Mouse (Mus musculus): Measurements from ENCODE around the gene Ropn1l. TPM values are rescaled to one million over a fixed set of nuclear protein-coding genes. Genes with fewer than 3 reads are reported as not detected.
A peak's percentile ranks its signal among the peaks of the same experiment; 100 is the strongest.

The Ropn1l gene
- polyA plus RNA-seq, 1 experiment = 10.3 TPM

GRCm38 (mm10) chr15:31487407-31487806, 33.9 kb upstream of the Ropn1l start:
- Histone ChIP-seq H3K27me3 (ENCODE audit: control insufficient read depth, insufficient read depth, insufficient read length) (no peaks in the 10 kb centered on the region), H3K36me3 (ENCODE audit: control insufficient read depth, insufficient read depth) (peaks cover 74% of the 10 kb centered on the region), H3ac (ENCODE audit: control insufficient read depth, insufficient read length) (no peak overlapping the region), H3K79me2 (ENCODE audit: control insufficient read depth, insufficient read depth) (no peaks in the 10 kb centered on the region), H3K4me3 (no peak overlapping the region), H3K4me2 (ENCODE audit: low read depth) (no peak overlapping the region)
- TF ChIP-seq USF1 (IDR thresholded peaks at IDR 0.05; ENCODE audit: low read depth) (no peak), CEBPB (IDR thresholded peaks at IDR 0.05; ENCODE audit: insufficient read depth, poor library complexity, severe bottlenecking) (no peak), E2F4 (IDR thresholded peaks at IDR 0.05; ENCODE audit: insufficient read depth) (no peak), MYOG (IDR thresholded peaks at IDR 0.05; ENCODE audit: control insufficient read depth in 1 of 3, insufficient read depth in 1 of 3, insufficient read length in 2 of 3, low read depth in 2 of 3) (no peak), SRF (IDR thresholded peaks at IDR 0.05; ENCODE audit: control insufficient read depth, insufficient read length, low read depth) (no peak)

- Histone ChIP-seq H3K27me3 (ENCODE audit: control insufficient read depth, insufficient read depth, insufficient read length) (no peaks in the 10 kb centered on the region), H3K36me3 (ENCODE audit: control insufficient read depth, insufficient read depth) (peaks cover 62% of the 10 kb centered on the region), H3K79me2 (ENCODE audit: control insufficient read depth, insufficient read depth) (no peaks in the 10 kb centered on the region), H3K4me3 (no peak overlapping the region), H3K4me2 (ENCODE audit: low read depth) (no peak overlapping the region), H3ac (ENCODE audit: control insufficient read depth, insufficient read length) (no peak overlapping the region)
- TF ChIP-seq SRF (IDR thresholded peaks at IDR 0.05; ENCODE audit: control insufficient read depth, insufficient read length, low read depth) (no peak), POLR2A (IDR thresholded peaks at IDR 0.05; ENCODE audit: insufficient read length, low read depth) (no peak)
Observed at GRCm38 (mm10) chr15:31476678-31477077, 23.1 kb upstream of the Ropn1l start.

- H3K79me2 ChIP-seq (ENCODE audit: control insufficient read depth, insufficient read depth) = no peaks in the 10 kb centered on the region
- no peak overlapping the region for H3K4me3 ChIP-seq
- H3K36me3 ChIP-seq (ENCODE audit: control insufficient read depth, insufficient read depth) = peaks cover 39% of the 10 kb centered on the region
- no peaks in the 10 kb centered on the region for H3K27me3 ChIP-seq (ENCODE audit: control insufficient read depth, insufficient read depth, insufficient read length)
- H3ac ChIP-seq (ENCODE audit: control insufficient read depth, insufficient read length) = no peak overlapping the region
- no peak for TF ChIP-seq MAX (IDR thresholded peaks at IDR 0.05; ENCODE audit: low read depth)
- no peak for TF ChIP-seq CEBPB (IDR thresholded peaks at IDR 0.05; ENCODE audit: insufficient read depth, poor library complexity, severe bottlenecking)
- TF ChIP-seq TCF3 (IDR thresholded peaks at IDR 0.05; ENCODE audit: insufficient read length, low read depth) = peak; percentile 30
- TF ChIP-seq SRF (IDR thresholded peaks at IDR 0.05; ENCODE audit: control insufficient read depth, insufficient read length, low read depth) = no peak
- TF ChIP-seq TCF12 (IDR thresholded peaks at IDR 0.05; ENCODE audit: insufficient read depth, poor library complexity, severe bottlenecking) = peak; percentile 77
- no peak for TF ChIP-seq POLR2A (IDR thresholded peaks at IDR 0.05; ENCODE audit: insufficient read length, low read depth)
- TF ChIP-seq REST (IDR thresholded peaks at IDR 0.05; ENCODE audit: insufficient read depth, insufficient read length) = no peak
- TF ChIP-seq POLR2AphosphoS2 (IDR thresholded peaks at IDR 0.05; ENCODE audit: insufficient read length, low read depth) = no peak
- TF ChIP-seq USF1 (IDR thresholded peaks at IDR 0.05; ENCODE audit: low read depth) = no peak
- no peak for TF ChIP-seq E2F4 (IDR thresholded peaks at IDR 0.05; ENCODE audit: insufficient read depth)
- peak; percentile 62 to 92 (median 91) for TF ChIP-seq MYOG (IDR thresholded peaks at IDR 0.05; ENCODE audit: control insufficient read depth in 1 of 3, insufficient read depth in 1 of 3, insufficient read length in 2 of 3, low read depth in 2 of 3)
- peak; percentile 96 for TF ChIP-seq MYOD1 (IDR thresholded peaks at IDR 0.05; ENCODE audit: control insufficient read depth in 1 of 3, insufficient read length in 2 of 3, low read depth in 2 of 3)
- H3K4me2 ChIP-seq (ENCODE audit: low read depth) = no peak overlapping the region
Observed at GRCm38 (mm10) chr15:31472645-31473574, 19.4 kb upstream of the Ropn1l start.

GRCm38 (mm10) chr15:31471529-31471928, 18.0 kb upstream of the Ropn1l start:
- TF ChIP-seq MYOD1 (IDR thresholded peaks at IDR 0.05; ENCODE audit: control insufficient read depth in 1 of 3, insufficient read length in 2 of 3, low read depth in 2 of 3) (peak in 2 of 3 experiments; percentile 22 to 75), MYOG (IDR thresholded peaks at IDR 0.05; ENCODE audit: control insufficient read depth in 1 of 3, insufficient read depth in 1 of 3, insufficient read length in 2 of 3, low read depth in 2 of 3) (peak; percentile 38 to 95 (median 80)), SRF (IDR thresholded peaks at IDR 0.05; ENCODE audit: control insufficient read depth, insufficient read length, low read depth) (no peak)
- Histone ChIP-seq H3K36me3 (ENCODE audit: control insufficient read depth, insufficient read depth) (peaks cover 41% of the 10 kb centered on the region), H3K79me2 (ENCODE audit: control insufficient read depth, insufficient read depth) (no peaks in the 10 kb centered on the region), H3ac (ENCODE audit: control insufficient read depth, insufficient read length) (no peak overlapping the region), H3K4me3 (no peak overlapping the region), H3K4me2 (ENCODE audit: low read depth) (no peak overlapping the region), H3K27me3 (ENCODE audit: control insufficient read depth, insufficient read depth, insufficient read length) (no peaks in the 10 kb centered on the region)

GRCm38 (mm10) chr15:31469497-31469896, 16.0 kb upstream of the Ropn1l start:
- no peaks in the 10 kb centered on the region for H3K79me2 ChIP-seq (ENCODE audit: control insufficient read depth, insufficient read depth)
- no peak overlapping the region for H3ac ChIP-seq (ENCODE audit: control insufficient read depth, insufficient read length)
- H3K4me2 ChIP-seq (ENCODE audit: low read depth) = no peak overlapping the region
- H3K36me3 ChIP-seq (ENCODE audit: control insufficient read depth, insufficient read depth) = peaks cover 47% of the 10 kb centered on the region
- H3K4me3 ChIP-seq = no peak overlapping the region
- H3K27me3 ChIP-seq (ENCODE audit: control insufficient read depth, insufficient read depth, insufficient read length) = no peaks in the 10 kb centered on the region
- no peak for TF ChIP-seq POLR2A (IDR thresholded peaks at IDR 0.05; ENCODE audit: insufficient read length, low read depth)
- no peak for TF ChIP-seq USF1 (IDR thresholded peaks at IDR 0.05; ENCODE audit: low read depth)
- no peak for TF ChIP-seq SRF (IDR thresholded peaks at IDR 0.05; ENCODE audit: control insufficient read depth, insufficient read length, low read depth)
- no peak for TF ChIP-seq MYOG (IDR thresholded peaks at IDR 0.05; ENCODE audit: control insufficient read depth in 1 of 3, insufficient read depth in 1 of 3, insufficient read length in 2 of 3, low read depth in 2 of 3)
- TF ChIP-seq REST (IDR thresholded peaks at IDR 0.05; ENCODE audit: insufficient read depth, insufficient read length) = no peak
- no peak for TF ChIP-seq TCF3 (IDR thresholded peaks at IDR 0.05; ENCODE audit: insufficient read length, low read depth)
- no peak for TF ChIP-seq POLR2AphosphoS2 (IDR thresholded peaks at IDR 0.05; ENCODE audit: insufficient read length, low read depth)
- no peak for TF ChIP-seq E2F4 (IDR thresholded peaks at IDR 0.05; ENCODE audit: insufficient read depth)
- no peak for TF ChIP-seq TCF12 (IDR thresholded peaks at IDR 0.05; ENCODE audit: insufficient read depth, poor library complexity, severe bottlenecking)
- TF ChIP-seq MYOD1 (IDR thresholded peaks at IDR 0.05; ENCODE audit: control insufficient read depth in 1 of 3, insufficient read length in 2 of 3, low read depth in 2 of 3) = no peak
- TF ChIP-seq CEBPB (IDR thresholded peaks at IDR 0.05; ENCODE audit: insufficient read depth, poor library complexity, severe bottlenecking) = no peak
- no peak for TF ChIP-seq MAX (IDR thresholded peaks at IDR 0.05; ENCODE audit: low read depth)

Measured in myocyte (in vitro differentiated cells).